18 mouse cellular contexts compared by ENCODE assay signal in the genomic region with DNA sequence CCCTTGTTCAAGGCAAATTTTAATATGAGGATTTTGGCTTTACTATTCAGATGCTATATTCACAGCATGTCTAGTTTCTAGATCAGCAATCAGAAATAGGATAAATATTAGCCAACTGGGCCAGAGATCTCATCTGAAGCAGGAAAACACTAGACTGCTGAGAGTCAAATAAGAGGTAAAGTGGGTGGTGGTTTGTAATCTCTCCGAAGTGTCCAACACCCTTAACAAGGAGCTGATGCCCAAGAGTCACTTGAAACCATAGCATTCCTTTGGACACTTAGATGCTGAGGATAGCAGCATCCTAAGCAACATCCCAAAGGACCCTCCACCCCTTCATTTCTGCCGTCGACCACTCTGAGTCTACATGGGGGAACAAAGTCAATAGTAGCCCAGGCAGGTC. TPM values are rescaled to one million over a fixed set of nuclear protein-coding genes. Genes with fewer than 3 reads are reported as not detected.
"Had no signal": no experiment of that assay in that cellular context is flagged by ENCODE, and none has a peak within 500 bp of the region (broad histone marks: within the 10 kb centered on the region; RNA-seq: fewer than 3 reads in every experiment).

No protein-coding gene starts in this region.

- H3K9me3 ChIP-seq: limb, embryonic 10.5 days; limb, embryonic 13.5 days; liver, embryonic 12.5 days; liver, embryonic 15.5 days; midbrain, embryonic 10.5 days; midbrain, embryonic 13.5 days had no signal

- H3K9ac ChIP-seq: limb, embryonic 13.5 days; liver, embryonic 12.5 days; liver, embryonic 15.5 days; midbrain, embryonic 13.5 days had no signal

- H3K27me3 ChIP-seq: limb, embryonic 13.5 days; liver, embryonic 12.5 days; liver, embryonic 15.5 days had no signal

- H3K27ac ChIP-seq: kidney, postnatal 0 days; layer of hippocampus, adult 2 months; limb, embryonic 10.5 days; limb, embryonic 13.5 days; liver, embryonic 12.5 days; liver, embryonic 15.5 days; midbrain, embryonic 10.5 days; midbrain, embryonic 13.5 days had no signal

- H3K4me2 ChIP-seq: limb, embryonic 13.5 days; liver, embryonic 12.5 days; liver, embryonic 15.5 days; midbrain, embryonic 13.5 days had no signal

- H3K36me3 ChIP-seq: limb, embryonic 10.5 days; limb, embryonic 13.5 days; liver, embryonic 12.5 days; liver, embryonic 15.5 days; midbrain, embryonic 10.5 days; midbrain, embryonic 13.5 days had no signal

- ATAC-seq: liver, embryonic 12.5 days; midbrain, embryonic 13.5 days; midbrain, embryonic 16.5 days had no signal

- DNase-seq: kidney, adult 2 months; kidney, postnatal 25 days; layer of hippocampus, adult 9-11 months; liver; lung, adult 18-20 months; thymus, adult 18-20 months; thymus, postnatal 36 days had no signal

- H3K4me1 ChIP-seq: megakaryocyte, embryonic 14.5 days; midbrain, embryonic 13.5 days had no signal

- H3K4me3 ChIP-seq: layer of hippocampus, adult 2 months; limb, embryonic 10.5 days; limb, embryonic 13.5 days; liver, embryonic 12.5 days; liver, embryonic 15.5 days; megakaryocyte, embryonic 14.5 days; midbrain, embryonic 10.5 days; midbrain, embryonic 13.5 days had no signal

RNA-seq across cellular contexts. Expression of a gene that starts 5.8 kb away (rescaled TPM):
- total RNA-seq: monocyte, adult 5-6 weeks had no signal
